Mouse (Mus musculus) lung, embryonic 16.5 days (tissue): ENCODE results near the gene Olfr533. TPM values are rescaled to one million over a fixed set of nuclear protein-coding genes. Genes with fewer than 3 reads are reported as not detected.
"Not testable (repeated sequence)": the region's sequence is repeated elsewhere in the genome, so short reads cannot be mapped to it uniquely, and the experiment has no call there.

Source experiments
- ATAC-seq: fragments of 200-750 bp; cut with Nextera tagmentation; 2 replicates; pipeline ENCODE4 v1.8.0; 2017; ENCODE audit warnings: low read depth, mild to moderate bottlenecking, moderate library complexity
- H3K27ac ChIP-seq: fragments of 300-500 bp; sonication (generic); 2 replicates; pipeline ENCODE4 v1.5.1; 2014; ENCODE audit warnings: mild to moderate bottlenecking, control low read depth, low read length
- H3K27me3 ChIP-seq: fragments of 300-500 bp; sonication (generic); 2 replicates; pipeline ENCODE4 v1.6.1; 2014; ENCODE audit warnings: low read depth, low read length, mixed read lengths; ENCODE audit not compliant: control insufficient read depth, insufficient read depth
- H3K36me3 ChIP-seq: fragments of 300-500 bp; sonication (generic); 2 replicates; pipeline ENCODE4 v1.6.1; 2014; ENCODE audit warnings: low read length; ENCODE audit not compliant: control insufficient read depth, insufficient read depth
- H3K4me1 ChIP-seq: fragments of 300-500 bp; sonication (generic); replicated peaks from 2 replicates; pipeline ENCODE4 v1.6.1; 2014; ENCODE audit warnings: low read length, mixed read lengths; ENCODE audit not compliant: control insufficient read depth, insufficient read depth
- H3K4me2 ChIP-seq: fragments of 300-500 bp; sonication (generic); 2 replicates; pipeline ENCODE4 v1.6.1; 2014; ENCODE audit warnings: low read depth, low read length, control low read depth
- H3K4me3 ChIP-seq: fragments of 300-500 bp; sonication (generic); 2 replicates; pipeline ENCODE4 v1.5.1; 2014; ENCODE audit warnings: mild to moderate bottlenecking, low read length, control low read depth
- H3K9ac ChIP-seq: fragments of 300-500 bp; sonication (generic); 2 replicates; pipeline ENCODE4 v1.6.1; 2014; ENCODE audit warnings: low read length, control low read depth
- H3K9me3 ChIP-seq: fragments of 300-500 bp; sonication (generic); 2 replicates; pipeline ENCODE4 v1.6.1; 2016; ENCODE audit warnings: low read length; ENCODE audit not compliant: control insufficient read depth
- WGBS: fragments of 180-500 bp; shearing (Covaris S2); extraction: QIAGEN DNeasy Blood & Tissue Kit; methylation state at CpG from one replicate; pipeline ENCODE4 v1.1.7; 2014; 5-methylcytosine and 5-hydroxymethylcytosine counted together
- polyA plus RNA-seq: library from polyadenylated mRNA; unstranded; fragments of >200 nt; fragmentation: Nextera tagmentation; extraction: Ambion mirVana; gene quantifications from 2 replicates; pipeline ENCODE4 v1.2.1, GENCODE M21; 2015

Gene Olfr533
- polyA plus RNA-seq = not detected in 2 replicates

DNA sequence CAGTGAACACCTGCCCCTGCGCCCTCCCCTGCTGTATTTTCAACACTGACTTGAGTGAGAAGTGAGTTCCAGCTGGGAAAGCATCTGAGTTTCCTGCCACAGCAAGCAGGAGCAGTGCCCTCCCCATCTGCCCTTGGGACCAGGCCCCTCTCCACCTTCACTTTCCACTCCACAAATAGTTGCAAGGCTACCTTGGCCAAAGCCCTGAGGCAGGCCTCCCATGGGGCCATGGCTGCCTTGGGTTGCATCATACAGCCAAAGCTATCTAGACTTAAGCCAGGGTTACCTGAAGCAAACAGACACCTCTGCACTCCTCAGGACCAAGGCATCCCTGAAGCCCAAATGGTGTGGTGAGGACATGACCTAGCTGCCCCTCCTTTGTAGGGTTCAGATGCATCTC is at the start of gene Olfr533:
Olfr533 (plus strand) TSS at position 301 of the 400 bp plus-strand sequence.
- H3K9ac ChIP-seq, H3K4me1 ChIP-seq, H3K27ac ChIP-seq, H3K27me3 ChIP-seq, ATAC-seq, H3K9me3 ChIP-seq, H3K4me2 ChIP-seq, H3K4me3 ChIP-seq, H3K36me3 ChIP-seq: not testable (repeated sequence)
- WGBS = 40% methylated on average over 1 of the region's 1 CpGs

GRCm38 (mm10) chr7:140421539-140421938 is 41.6 kb upstream of the Olfr533 start, which contains the start of gene Olfr532:
Olfr532 (minus strand) TSS chr7:140421639.
- Histone ChIP-seq H3K4me1 (no peaks in the 10 kb centered on the region), H3K27me3 (no peaks in the 10 kb centered on the region), H3K4me2 (no peak within 1 kb of the TSS), H3K27ac (no peak within 1 kb of the TSS), H3K9me3 (no peaks in the 10 kb centered on the region), H3K9ac (no peak within 1 kb of the TSS), H3K4me3 (no peak within 1 kb of the TSS), H3K36me3 (no peaks in the 10 kb centered on the region)
- ATAC-seq = no peak
- 78% methylated on average over 1 of the region's 1 CpGs for whole genome bisulfite sequencing

DNA sequence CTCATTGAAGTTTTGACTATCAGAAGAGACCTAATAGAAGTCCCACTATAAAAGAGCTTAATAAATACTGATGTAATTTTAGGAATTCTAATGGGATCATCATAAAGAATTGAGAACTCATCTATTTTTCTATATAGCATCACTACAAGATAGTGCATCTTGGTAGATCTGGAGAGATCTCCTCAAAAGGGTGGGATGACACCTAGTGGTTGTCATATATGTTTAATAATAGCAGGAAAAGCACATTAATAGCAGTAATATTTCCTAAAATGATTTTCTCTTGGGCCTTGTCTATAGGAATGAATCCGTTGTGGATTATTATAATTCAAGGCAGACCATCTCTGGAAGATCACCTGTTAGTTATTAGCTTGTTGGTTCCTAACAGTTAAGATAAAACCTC is 20.0 kb upstream of the Olfr533 start:
- H3K36me3 ChIP-seq = no peaks in the 10 kb centered on the region
- WGBS = 88% methylated on average over 1 of the region's 1 CpGs

DNA sequence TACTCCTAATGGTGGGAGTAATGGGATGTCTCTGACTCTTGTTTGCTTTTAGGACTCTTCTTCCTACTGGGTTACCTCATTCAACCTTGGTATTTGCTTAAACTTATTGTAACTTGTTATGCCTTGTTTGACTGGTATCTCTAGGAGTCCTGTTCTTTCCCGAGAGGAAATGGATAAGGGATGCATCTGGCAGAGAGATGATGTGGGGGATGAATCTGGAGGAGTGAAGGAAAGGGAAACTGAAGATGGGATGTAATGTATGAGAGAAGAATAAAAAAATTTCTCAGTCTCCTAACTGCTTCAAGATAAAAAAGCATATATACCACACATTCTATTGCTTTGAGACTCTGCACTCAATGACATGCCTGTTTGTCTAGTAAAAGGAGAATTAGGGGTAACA is 14.7 kb downstream of the Olfr533 start:
- no peak overlapping the region for H3K4me2 ChIP-seq
- 58% methylated on average over 1 of the region's 1 CpGs for WGBS
- no peak for ATAC-seq

More for the DNA sequence above, 20.0 kb upstream of the Olfr533 start:
- Histone ChIP-seq H3K4me3 (no peak overlapping the region), H3K9ac (no peak overlapping the region), H3K4me1 (no peaks in the 10 kb centered on the region), H3K4me2 (no peak overlapping the region), H3K27ac (no peak overlapping the region), H3K27me3 (no peaks in the 10 kb centered on the region), H3K9me3 (no peaks in the 10 kb centered on the region)
- no peak for ATAC-seq

GRCm38 (mm10) chr7:140478733-140479132 is 15.6 kb downstream of the Olfr533 start:
- H3K27me3 ChIP-seq = no peaks in the 10 kb centered on the region
- WGBS = 88% methylated on average over 1 of the region's 1 CpGs
- no peak overlapping the region for H3K9ac ChIP-seq
- H3K4me2 ChIP-seq = no peak overlapping the region
- H3K9me3 ChIP-seq = 0 out of 2 replicates have a peak, but pooled peaks cover 2% of the 10 kb centered on the region
- H3K36me3 ChIP-seq = no peaks in the 10 kb centered on the region
- H3K27ac ChIP-seq = no peak overlapping the region
- no peaks in the 10 kb centered on the region for H3K4me1 ChIP-seq
- no peak overlapping the region for H3K4me3 ChIP-seq
- no peak for ATAC-seq

More for the DNA sequence above, 14.7 kb downstream of the Olfr533 start:
- H3K27ac ChIP-seq = no peak overlapping the region
- H3K4me1 ChIP-seq = no peaks in the 10 kb centered on the region
- H3K4me3 ChIP-seq = no peak overlapping the region
- H3K36me3 ChIP-seq = no peaks in the 10 kb centered on the region
- H3K9me3 ChIP-seq = 0 out of 2 replicates have a peak, but pooled peaks cover 2% of the 10 kb centered on the region
- no peak overlapping the region for H3K9ac ChIP-seq
- no peaks in the 10 kb centered on the region for H3K27me3 ChIP-seq

GRCm38 (mm10) chr7:140483916-140484315 is 20.7 kb downstream of the Olfr533 start, which contains the start of gene Olfr535:
Olfr535 (plus strand) TSS chr7:140484216.
- Histone ChIP-seq H3K4me2 (no peak within 1 kb of the TSS), H3K27me3 (no peaks in the 10 kb centered on the region), H3K9ac (no peak within 1 kb of the TSS), H3K9me3 (no peaks in the 10 kb centered on the region), H3K4me3 (no peak within 1 kb of the TSS), H3K36me3 (no peaks in the 10 kb centered on the region), H3K27ac (no peak within 1 kb of the TSS), H3K4me1 (no peaks in the 10 kb centered on the region)
- WGBS = 70% methylated on average over 1 of the region's 1 CpGs
- no peak for ATAC-seq

- WGBS = 74% methylated on average over 1 of the region's 1 CpGs
- Histone ChIP-seq H3K36me3 (no peaks in the 10 kb centered on the region), H3K27me3 (no peaks in the 10 kb centered on the region), H3K9me3 (no peaks in the 10 kb centered on the region), H3K27ac (no peak overlapping the region), H3K4me2 (no peak overlapping the region), H3K9ac (no peak overlapping the region), H3K4me3 (no peak overlapping the region), H3K4me1 (no peaks in the 10 kb centered on the region)
- ATAC-seq = no peak
Observed at GRCm38 (mm10) chr7:140488981-140489380, 25.8 kb downstream of the Olfr533 start.

DNA sequence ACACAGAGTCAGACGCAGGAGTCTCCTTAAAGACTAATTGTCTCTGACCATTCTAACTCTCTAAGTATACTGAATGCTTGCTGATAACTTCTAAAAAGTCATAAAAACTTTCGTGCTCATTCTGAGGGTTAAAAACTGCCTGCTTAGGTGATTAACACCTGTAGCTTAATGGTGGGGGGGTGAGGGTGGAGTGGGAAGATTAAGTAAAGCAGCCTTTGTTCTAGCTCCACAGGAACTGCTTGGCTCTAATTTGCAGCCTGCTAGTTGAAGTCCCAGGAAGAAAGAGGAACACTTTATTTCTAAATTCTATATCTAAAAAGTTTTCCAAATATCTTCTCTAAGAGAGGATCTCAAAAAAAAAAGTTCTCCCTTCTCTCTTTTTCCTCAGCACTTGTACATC is 31.1 kb downstream of the Olfr533 start:
- Histone ChIP-seq H3K4me2 (no peak overlapping the region), H3K27me3 (no peaks in the 10 kb centered on the region), H3K9me3 (no peaks in the 10 kb centered on the region), H3K36me3 (no peaks in the 10 kb centered on the region), H3K4me1 (no peaks in the 10 kb centered on the region), H3K4me3 (no peak overlapping the region), H3K27ac (no peak overlapping the region), H3K9ac (no peak overlapping the region)
- WGBS = 34% methylated on average over 2 of the region's 2 CpGs
- ATAC-seq = no peak

GRCm38 (mm10) chr7:140494702-140495101 is 31.5 kb downstream of the Olfr533 start:
- H3K9ac ChIP-seq = no peak overlapping the region
- H3K36me3 ChIP-seq = no peaks in the 10 kb centered on the region
- H3K4me2 ChIP-seq = no peak overlapping the region
- no peak overlapping the region for H3K4me3 ChIP-seq
- ATAC-seq = no peak
- H3K27ac ChIP-seq = no peak overlapping the region
- H3K27me3 ChIP-seq = no peaks in the 10 kb centered on the region
- no peaks in the 10 kb centered on the region for H3K9me3 ChIP-seq
- no peaks in the 10 kb centered on the region for H3K4me1 ChIP-seq
